Mouse (Mus musculus): ENCODE data around the gene Lypd4. TPM values are rescaled to one million over a fixed set of nuclear protein-coding genes. Genes with fewer than 3 reads are reported as not detected.
A peak's percentile ranks its signal among the peaks of the same experiment; 100 is the strongest.
"Not testable (repeated sequence)": the region's sequence is repeated elsewhere in the genome, so short reads cannot be mapped to it uniquely, and the experiment has no call there.

Lypd4 gene
- total and polyA plus RNA-seq, 2 experiments = not detected

GRCm38 (mm10) chr7:24841009-24841408, 28.7 kb downstream of the Lypd4 start:
- 76% methylated on average over 4 of the region's 4 CpGs for WGBS
- no peak overlapping the region for H3K4me3 ChIP-seq (ENCODE audit: insufficient read depth, low read depth, low read length)
- TF ChIP-seq POLR2A (IDR thresholded peaks at IDR 0.05; ENCODE audit: extremely low read depth, insufficient read depth, low read length) = no peak
- no peak for TF ChIP-seq CTCF (IDR thresholded peaks at IDR 0.05; ENCODE audit: low read depth, low read length)
- H3K27ac ChIP-seq (replicated peaks; ENCODE audit: insufficient read depth, low read depth, low read length) = no peak overlapping the region
- peak; percentile 41 for DNase-seq (ENCODE audit: extremely low read depth, low read depth, low spot score)
- H3K9ac ChIP-seq (ENCODE audit: low read depth, low read length) = no peak overlapping the region
- H3K4me1 ChIP-seq (ENCODE audit: control insufficient read depth, insufficient read depth, low read length) = peaks cover 12% of the 10 kb centered on the region; the same call in 1 of the 2 replicates
- H3K79me2 ChIP-seq (ENCODE audit: control insufficient read depth, insufficient read depth, low read length) = no peaks in the 10 kb centered on the region
- no peaks in the 10 kb centered on the region for H3K27me3 ChIP-seq (ENCODE audit: control insufficient read depth, insufficient read depth, low read length)
- no peaks in the 10 kb centered on the region for H3K36me3 ChIP-seq (ENCODE audit: control insufficient read depth, insufficient read depth, low read length)

DNA sequence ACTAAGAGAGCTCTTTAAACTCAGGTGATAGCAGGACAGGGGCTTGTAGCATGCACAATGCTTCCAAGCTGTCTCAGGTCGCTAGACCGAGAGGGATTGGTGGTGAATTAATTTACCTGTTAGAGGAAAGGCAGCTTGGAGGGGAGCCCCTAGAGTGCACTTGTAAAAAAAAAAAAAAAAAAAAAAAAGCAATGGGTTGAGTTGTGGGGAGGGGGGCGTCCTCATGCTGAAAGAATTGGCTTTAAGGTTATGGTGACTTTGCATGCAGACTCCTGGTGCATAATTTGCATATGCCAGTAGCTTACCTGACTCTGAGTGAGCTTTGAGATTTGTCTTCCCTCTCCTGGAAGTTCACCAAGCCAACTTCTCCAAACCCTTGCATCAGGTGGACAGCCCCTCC, 29.4 kb downstream of the Lypd4 start:
- 80% methylated on average over 3 of the region's 3 CpGs for WGBS
- Histone ChIP-seq H3K9ac (ENCODE audit: low read depth, low read length) (no peak overlapping the region), H3K27me3 (ENCODE audit: control insufficient read depth, insufficient read depth, low read length) (no peaks in the 10 kb centered on the region), H3K27ac (replicated peaks; ENCODE audit: insufficient read depth, low read depth, low read length) (no peak overlapping the region), H3K79me2 (ENCODE audit: control insufficient read depth, insufficient read depth, low read length) (no peaks in the 10 kb centered on the region), H3K36me3 (ENCODE audit: control insufficient read depth, insufficient read depth, low read length) (no peaks in the 10 kb centered on the region), H3K4me1 (ENCODE audit: control insufficient read depth, insufficient read depth, low read length) (peaks cover 12% of the 10 kb centered on the region; the same call in 1 of the 2 replicates), H3K4me3 (ENCODE audit: insufficient read depth, low read depth, low read length) (no peak overlapping the region)
- no peak for TF ChIP-seq CTCF (IDR thresholded peaks at IDR 0.05; ENCODE audit: low read depth, low read length)
- no peak for TF ChIP-seq POLR2A (IDR thresholded peaks at IDR 0.05; ENCODE audit: extremely low read depth, insufficient read depth, low read length)
- no peak for DNase-seq (ENCODE audit: extremely low read depth, low read depth, low spot score)

DNA sequence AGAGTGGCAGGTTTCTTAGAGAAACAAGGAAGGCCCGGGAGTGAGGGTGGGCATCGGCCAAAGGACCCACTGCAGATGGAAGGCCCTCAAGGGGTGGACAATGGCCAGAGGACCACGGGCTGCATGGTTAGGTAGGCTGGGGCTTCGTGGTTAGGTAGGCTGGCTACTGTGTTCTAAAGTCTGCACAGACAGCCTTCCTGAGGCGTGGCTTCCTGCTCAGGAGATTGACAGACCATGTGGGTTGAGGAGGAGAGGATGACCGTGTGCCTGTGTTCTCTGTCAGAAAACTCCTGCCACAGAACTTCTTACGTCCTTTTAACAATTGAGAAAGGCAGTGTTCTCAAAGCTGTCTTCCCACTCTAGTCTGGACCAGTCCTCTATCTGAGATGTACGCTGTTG, 30.3 kb downstream of the Lypd4 start:
- no peak overlapping the region for H3K27ac ChIP-seq (replicated peaks; ENCODE audit: insufficient read depth, low read depth, low read length)

GRCm38 (mm10) chr7:24838732-24839409, 30.9 kb downstream of the Lypd4 start:
- not testable (repeated sequence) for H3K4me3 ChIP-seq (ENCODE audit: insufficient read depth, low read depth, low read length); H3K4me1 ChIP-seq (ENCODE audit: control insufficient read depth, insufficient read depth, low read length); H3K36me3 ChIP-seq (ENCODE audit: control insufficient read depth, insufficient read depth, low read length); H3K9ac ChIP-seq (ENCODE audit: low read depth, low read length); H3K27ac ChIP-seq (replicated peaks; ENCODE audit: insufficient read depth, low read depth, low read length); DNase-seq (ENCODE audit: extremely low read depth, low read depth, low spot score); H3K27me3 ChIP-seq (ENCODE audit: control insufficient read depth, insufficient read depth, low read length); H3K79me2 ChIP-seq (ENCODE audit: control insufficient read depth, insufficient read depth, low read length)
- WGBS = 72% methylated on average over 13 of the region's 13 CpGs

More for the DNA sequence above, 30.3 kb downstream of the Lypd4 start:
- Histone ChIP-seq H3K4me1 (ENCODE audit: control insufficient read depth, insufficient read depth, low read length) (peaks cover 7% of the 10 kb centered on the region; the same call in 1 of the 2 replicates), H3K27me3 (ENCODE audit: control insufficient read depth, insufficient read depth, low read length) (no peaks in the 10 kb centered on the region), H3K36me3 (ENCODE audit: control insufficient read depth, insufficient read depth, low read length) (no peaks in the 10 kb centered on the region), H3K9ac (ENCODE audit: low read depth, low read length) (no peak overlapping the region), H3K4me3 (ENCODE audit: insufficient read depth, low read depth, low read length) (no peak overlapping the region), H3K79me2 (ENCODE audit: control insufficient read depth, insufficient read depth, low read length) (no peaks in the 10 kb centered on the region)
- no peak for DNase-seq (ENCODE audit: extremely low read depth, low read depth, low spot score)
- 84% methylated on average over 8 of the region's 8 CpGs for WGBS
- TF ChIP-seq POLR2A (IDR thresholded peaks at IDR 0.05; ENCODE audit: extremely low read depth, insufficient read depth, low read length) (no peak), CTCF (IDR thresholded peaks at IDR 0.05; ENCODE audit: low read depth, low read length) (no peak)

DNA sequence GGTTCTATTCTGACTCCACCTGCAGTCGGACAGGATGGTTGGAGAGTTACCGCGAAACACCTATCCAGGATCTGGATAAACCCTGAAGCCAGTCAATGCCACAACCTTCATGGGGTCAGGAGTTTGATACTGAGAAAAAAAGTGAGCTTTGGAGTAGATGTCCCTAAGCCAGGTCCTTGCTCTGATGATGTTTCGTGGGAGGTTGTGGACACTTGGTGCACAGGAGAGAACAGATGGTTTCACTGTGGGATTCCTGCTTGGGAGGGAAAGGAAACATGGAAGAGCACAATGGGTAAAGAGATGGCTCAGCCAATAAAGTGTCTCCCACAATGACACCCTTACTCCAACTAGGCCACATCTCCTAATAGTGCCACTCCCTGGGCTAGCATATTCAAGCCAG, 42.6 kb downstream of the Lypd4 start:
- no peaks in the 10 kb centered on the region for H3K36me3 ChIP-seq (ENCODE audit: control insufficient read depth, insufficient read depth, low read length)
- no peak overlapping the region for H3K27ac ChIP-seq (replicated peaks; ENCODE audit: insufficient read depth, low read depth, low read length)
- no peaks in the 10 kb centered on the region for H3K79me2 ChIP-seq (ENCODE audit: control insufficient read depth, insufficient read depth, low read length)
- H3K4me3 ChIP-seq (ENCODE audit: insufficient read depth, low read depth, low read length) = no peak overlapping the region
- TF ChIP-seq POLR2A (IDR thresholded peaks at IDR 0.05; ENCODE audit: extremely low read depth, insufficient read depth, low read length) (no peak), CTCF (IDR thresholded peaks at IDR 0.05; ENCODE audit: low read depth, low read length) (no peak)
- no peak for DNase-seq (ENCODE audit: extremely low read depth, low read depth, low spot score)
- no peaks in the 10 kb centered on the region for H3K4me1 ChIP-seq (ENCODE audit: control insufficient read depth, insufficient read depth, low read length)
- WGBS = 81% methylated on average over 4 of the region's 4 CpGs
- H3K9ac ChIP-seq (ENCODE audit: low read depth, low read length) = no peak overlapping the region
- H3K27me3 ChIP-seq (ENCODE audit: control insufficient read depth, insufficient read depth, low read length) = no peaks in the 10 kb centered on the region

- H3K4me1 ChIP-seq (ENCODE audit: control insufficient read depth, insufficient read depth, low read length) = no peaks in the 10 kb centered on the region
- H3K27ac ChIP-seq (replicated peaks; ENCODE audit: insufficient read depth, low read depth, low read length) = no peak overlapping the region
- no peak overlapping the region for H3K9ac ChIP-seq (ENCODE audit: low read depth, low read length)
- H3K4me3 ChIP-seq (ENCODE audit: insufficient read depth, low read depth, low read length) = no peak overlapping the region
- 0 out of 2 replicates have a peak, but pooled peaks cover 2% of the 10 kb centered on the region for H3K27me3 ChIP-seq (ENCODE audit: control insufficient read depth, insufficient read depth, low read length)
- TF ChIP-seq CTCF (IDR thresholded peaks at IDR 0.05; ENCODE audit: low read depth, low read length) = no peak
- TF ChIP-seq POLR2A (IDR thresholded peaks at IDR 0.05; ENCODE audit: extremely low read depth, insufficient read depth, low read length) = no peak
- H3K36me3 ChIP-seq (ENCODE audit: control insufficient read depth, insufficient read depth, low read length) = no peaks in the 10 kb centered on the region
- H3K79me2 ChIP-seq (ENCODE audit: control insufficient read depth, insufficient read depth, low read length) = no peaks in the 10 kb centered on the region
- DNase-seq (ENCODE audit: extremely low read depth, low read depth, low spot score) = no peak
- 66% methylated on average over 7 of the region's 7 CpGs for WGBS
Observed at GRCm38 (mm10) chr7:24824452-24824851, 45.3 kb downstream of the Lypd4 start.

All from liver, adult 2 months (tissue).